Mouse (Mus musculus) retina, postnatal 1 day (tissue): ENCODE data around the gene Set.
A peak's percentile ranks its signal among the peaks of the same experiment; 100 is the strongest.
"Not testable (repeated sequence)": the region's sequence is repeated elsewhere in the genome, so short reads cannot be mapped to it uniquely, and the experiment has no call there.

Source experiments
- DNase-seq: peaks from one replicate; pipeline ENCODE4 v3.0.0-alpha.2; 2012

The Set gene

GRCm38 (mm10) chr2:30057223-30057904 lies at the start of gene Set:
TSS of gene Set (plus strand) at chr2:30057378.
- peak; percentile 58 for DNase-seq

GRCm38 (mm10) chr2:30009101-30009500 lies 48.1 kb upstream of the Set start:
- DNase-seq = no peak

- no peak for DNase-seq
Observed at GRCm38 (mm10) chr2:30010840-30011281, 46.3 kb upstream of the Set start.

GRCm38 (mm10) chr2:30014326-30014966 lies 42.7 kb upstream of the Set start:
- no peak for DNase-seq

- no peak for DNase-seq
Observed at GRCm38 (mm10) chr2:30025454-30025853, 31.7 kb upstream of the Set start.

GRCm38 (mm10) chr2:30026997-30027396 lies 30.2 kb upstream of the Set start:
- DNase-seq = no peak

GRCm38 (mm10) chr2:30032244-30032846 lies 24.8 kb upstream of the Set start:
- peak; percentile 15 for DNase-seq

GRCm38 (mm10) chr2:30032957-30033356 lies 24.2 kb upstream of the Set start:
- DNase-seq = no peak

GRCm38 (mm10) chr2:30037762-30038161 lies 19.4 kb upstream of the Set start:
- DNase-seq = no peak

GRCm38 (mm10) chr2:30038370-30038769 lies 18.8 kb upstream of the Set start:
- DNase-seq = no peak

GRCm38 (mm10) chr2:30039687-30040086 lies 17.5 kb upstream of the Set start:
- no peak for DNase-seq

- peak; percentile 87 for DNase-seq
Observed at GRCm38 (mm10) chr2:30042445-30042844, 14.7 kb upstream of the Set start.

- no peak for DNase-seq
Observed at GRCm38 (mm10) chr2:30044550-30044949, 12.6 kb upstream of the Set start.

GRCm38 (mm10) chr2:30047127-30047526 lies 10.1 kb upstream of the Set start:
- DNase-seq = no peak

GRCm38 (mm10) chr2:30048101-30048501 lies 9.1 kb upstream of the Set start:
- DNase-seq = no peak

- peak; percentile 99 for DNase-seq
Observed at GRCm38 (mm10) chr2:30048699-30049388, 8.3 kb upstream of the Set start, which contains the start of gene Wdr34. TSS of gene Wdr34 (minus strand) at chr2:30048881.

GRCm38 (mm10) chr2:30049831-30050230 lies 7.3 kb upstream of the Set start:
- no peak for DNase-seq

- peak; percentile 32 for DNase-seq
Observed at GRCm38 (mm10) chr2:30051992-30052761, 5.0 kb upstream of the Set start.

- DNase-seq = not testable (repeated sequence)
Observed at GRCm38 (mm10) chr2:30055310-30055709, 1.9 kb upstream of the Set start.

GRCm38 (mm10) chr2:30056736-30057135 lies 442 bp upstream of the Set start:
- no peak for DNase-seq

- peak; percentile 36 for DNase-seq
Observed at GRCm38 (mm10) chr2:30058418-30058817, 1.2 kb downstream of the Set start.
